Mouse (Mus musculus): ENCODE results near the gene Gtpbp3. TPM values are rescaled to one million over a fixed set of nuclear protein-coding genes. Genes with fewer than 3 reads are reported as not detected.

Gene Gtpbp3
- polyA plus RNA-seq, 1 experiment from 2014 or later, result 5.2 TPM

DNA sequence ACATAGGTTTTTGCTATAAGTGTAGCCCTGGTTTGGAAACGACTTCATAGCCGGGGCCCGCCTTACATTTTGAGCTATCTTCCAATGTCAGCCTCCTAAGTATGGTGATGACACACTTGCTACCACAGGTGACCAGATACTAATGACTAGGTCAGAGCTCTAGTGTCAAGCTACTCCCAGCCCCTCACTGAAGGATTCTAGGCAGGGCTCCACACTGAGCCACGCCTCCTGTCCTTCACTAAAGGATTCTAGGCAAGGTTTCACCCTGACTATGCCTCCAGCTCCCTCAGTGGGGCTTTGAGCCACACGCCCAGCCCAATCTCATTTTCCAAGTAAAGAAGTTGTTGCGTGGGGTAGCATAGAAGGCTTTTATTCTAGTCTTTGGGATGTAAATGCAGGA, 27.2 kb upstream of the Gtpbp3 start:
- Histone ChIP-seq H3K4me3 (replicated peaks; ENCODE audit: low read depth, low read length) (no peak overlapping the region), H3K27ac (replicated peaks; ENCODE audit: low read depth, low read length) (no peak overlapping the region), H3K4me1 (ENCODE audit: control insufficient read depth, insufficient read depth, low read length) (peaks cover 28% of the 10 kb centered on the region), H3K9me3 (ENCODE audit: control insufficient read depth, low read length) (no peaks in the 10 kb centered on the region), H3K36me3 (ENCODE audit: control insufficient read depth, insufficient read depth, low read length) (peaks cover 53% of the 10 kb centered on the region), H3K27me3 (ENCODE audit: control insufficient read depth, insufficient read depth, low read length) (no peaks in the 10 kb centered on the region), H3K9ac (replicated peaks; ENCODE audit: low read length) (no peak overlapping the region; the same call in 1 of the 2 replicates), H3K4me2 (ENCODE audit: low read length) (no peak overlapping the region)
- ATAC-seq (ENCODE audit: low FRiP score, low TSS enrichment) (no peak), DNase-seq (no peak)
- 91% methylated on average over 6 of the region's 6 CpGs for WGBS

GRCm38 (mm10) chr8:71461152-71461840, 26.6 kb upstream of the Gtpbp3 start:
- DNase-seq (no peak), ATAC-seq (ENCODE audit: low FRiP score, low TSS enrichment) (no peak)
- peaks cover 33% of the 10 kb centered on the region for H3K4me1 ChIP-seq (ENCODE audit: control insufficient read depth, insufficient read depth, low read length)
- H3K4me3 ChIP-seq (replicated peaks; ENCODE audit: low read depth, low read length), result no peak overlapping the region
- H3K36me3 ChIP-seq (ENCODE audit: control insufficient read depth, insufficient read depth, low read length), result peaks cover 49% of the 10 kb centered on the region
- H3K9me3 ChIP-seq (ENCODE audit: control insufficient read depth, low read length), result no peaks in the 10 kb centered on the region
- H3K27me3 ChIP-seq (ENCODE audit: control insufficient read depth, insufficient read depth, low read length), result no peaks in the 10 kb centered on the region
- WGBS, result 84% methylated on average over 47 of the region's 47 CpGs
- H3K27ac ChIP-seq (replicated peaks; ENCODE audit: low read depth, low read length), result no peak overlapping the region
- no peak overlapping the region; the same call in 1 of the 2 replicates for H3K9ac ChIP-seq (replicated peaks; ENCODE audit: low read length)
- H3K4me2 ChIP-seq (ENCODE audit: low read length), result peak overlapping the region; percentile 19

- no peak for ATAC-seq (ENCODE audit: low FRiP score, low TSS enrichment)
- Histone ChIP-seq H3K4me1 (ENCODE audit: control insufficient read depth, insufficient read depth, low read length) (peaks cover 33% of the 10 kb centered on the region), H3K27me3 (ENCODE audit: control insufficient read depth, insufficient read depth, low read length) (no peaks in the 10 kb centered on the region), H3K4me2 (ENCODE audit: low read length) (peak overlapping the region; percentile 89), H3K9ac (replicated peaks; ENCODE audit: low read length) (peak overlapping the region; percentile 89), H3K27ac (replicated peaks; ENCODE audit: low read depth, low read length) (no peak overlapping the region; the same call in 1 of the 2 replicates), H3K4me3 (replicated peaks; ENCODE audit: low read depth, low read length) (peak overlapping the region; percentile 87), H3K9me3 (ENCODE audit: control insufficient read depth, low read length) (no peaks in the 10 kb centered on the region), H3K36me3 (ENCODE audit: control insufficient read depth, insufficient read depth, low read length) (peaks cover 43% of the 10 kb centered on the region)
- no peak for DNase-seq
- WGBS, result 75% methylated on average over 4 of the region's 4 CpGs
Measured at GRCm38 (mm10) chr8:71462191-71462590, 25.7 kb upstream of the Gtpbp3 start.

DNA sequence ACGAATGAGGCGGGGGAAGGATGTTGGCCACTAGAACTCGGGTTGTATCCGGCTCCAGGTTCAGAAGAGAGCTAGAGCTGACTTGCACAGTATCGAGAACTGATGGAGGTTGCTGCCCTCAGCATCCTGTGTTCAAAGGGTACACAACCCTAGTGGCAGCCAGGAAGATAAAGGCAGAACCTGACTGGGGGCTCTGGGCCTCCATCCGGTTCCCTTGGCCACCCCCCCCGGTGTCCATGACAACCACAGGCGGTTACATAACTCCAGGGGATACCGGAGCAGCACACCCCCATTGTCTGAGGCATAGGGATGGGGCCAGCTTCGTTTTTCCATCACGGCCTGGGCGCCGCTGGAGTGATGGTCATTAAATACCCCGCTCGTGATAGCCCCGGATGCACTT, 25.1 kb upstream of the Gtpbp3 start:
- peaks cover 37% of the 10 kb centered on the region for H3K36me3 ChIP-seq (ENCODE audit: control insufficient read depth, insufficient read depth, low read length)
- no peaks in the 10 kb centered on the region for H3K9me3 ChIP-seq (ENCODE audit: control insufficient read depth, low read length)
- no peak for ATAC-seq (ENCODE audit: low FRiP score, low TSS enrichment)
- no peaks in the 10 kb centered on the region for H3K27me3 ChIP-seq (ENCODE audit: control insufficient read depth, insufficient read depth, low read length)
- peak overlapping the region; percentile 89 for H3K9ac ChIP-seq (replicated peaks; ENCODE audit: low read length)
- peak overlapping the region; percentile 82 for H3K27ac ChIP-seq (replicated peaks; ENCODE audit: low read depth, low read length)
- H3K4me2 ChIP-seq (ENCODE audit: low read length), result peak overlapping the region; percentile 89
- peak overlapping the region; percentile 87 for H3K4me3 ChIP-seq (replicated peaks; ENCODE audit: low read depth, low read length)
- 3% methylated on average over 16 of the region's 16 CpGs for WGBS
- peak; percentile 62 for DNase-seq
- H3K4me1 ChIP-seq (ENCODE audit: control insufficient read depth, insufficient read depth, low read length), result peaks cover 33% of the 10 kb centered on the region

DNA sequence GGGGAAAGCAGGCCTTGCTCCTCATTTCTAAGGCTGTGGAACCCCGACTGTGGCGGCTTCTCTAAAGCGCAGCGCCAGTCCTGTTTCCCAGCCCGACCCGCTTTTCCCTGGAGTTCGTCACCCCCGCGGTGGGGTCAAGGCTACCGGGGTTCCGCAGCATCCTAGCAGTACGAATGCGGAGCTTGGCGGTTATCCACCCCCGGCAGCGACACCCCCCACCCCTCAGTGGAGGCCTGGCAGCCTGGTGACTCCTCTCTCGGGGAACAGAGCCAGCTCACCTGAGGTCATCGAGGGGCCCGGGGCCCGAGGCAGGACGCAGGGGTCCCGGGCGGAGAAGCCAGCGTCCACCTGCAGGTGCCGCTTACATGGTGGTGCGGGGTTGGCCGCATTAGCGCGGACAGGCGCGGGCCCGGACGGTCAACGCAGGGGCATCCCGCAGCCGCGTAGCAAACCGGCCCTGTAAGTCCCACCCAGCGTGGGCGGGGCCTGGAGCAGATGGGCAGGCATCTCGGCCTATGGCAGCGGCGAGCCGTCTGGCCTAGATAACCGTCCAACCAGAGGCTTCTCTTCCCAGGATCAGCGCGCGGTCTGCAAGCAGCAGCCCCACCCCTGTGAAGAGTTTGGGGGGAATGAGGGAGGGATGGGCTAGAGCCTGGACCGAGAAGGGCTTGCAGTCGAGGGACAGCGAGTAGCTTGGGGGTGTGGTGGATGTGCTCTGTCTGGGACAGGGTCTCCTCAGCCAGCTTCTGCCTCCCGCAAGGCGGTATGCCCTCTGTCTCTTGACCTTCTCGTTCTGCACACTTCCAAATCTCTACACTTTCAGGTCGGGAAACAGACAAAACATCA, 24.5 kb upstream of the Gtpbp3 start, which contains the start of gene Abhd8:
Gene Abhd8 (minus strand): TSS at position 468 of the 846 bp plus-strand sequence.
- H3K9ac ChIP-seq (replicated peaks; ENCODE audit: low read length), result peak within 1 kb of the TSS; percentile 89
- peaks cover 31% of the 10 kb centered on the region for H3K36me3 ChIP-seq (ENCODE audit: control insufficient read depth, insufficient read depth, low read length)
- peak within 1 kb of the TSS; percentile 87 for H3K4me3 ChIP-seq (replicated peaks; ENCODE audit: low read depth, low read length)
- peak within 1 kb of the TSS; percentile 82 for H3K27ac ChIP-seq (replicated peaks; ENCODE audit: low read depth, low read length)
- DNase-seq (peak; percentile 97), ATAC-seq (ENCODE audit: low FRiP score, low TSS enrichment) (peak; percentile 81)
- peak within 1 kb of the TSS; percentile 89 for H3K4me2 ChIP-seq (ENCODE audit: low read length)
- H3K4me1 ChIP-seq (ENCODE audit: control insufficient read depth, insufficient read depth, low read length), result peaks cover 33% of the 10 kb centered on the region
- no peaks in the 10 kb centered on the region for H3K9me3 ChIP-seq (ENCODE audit: control insufficient read depth, low read length)
- under 1% methylated on average over 55 of the region's 55 CpGs for WGBS
- no peaks in the 10 kb centered on the region for H3K27me3 ChIP-seq (ENCODE audit: control insufficient read depth, insufficient read depth, low read length)

DNA sequence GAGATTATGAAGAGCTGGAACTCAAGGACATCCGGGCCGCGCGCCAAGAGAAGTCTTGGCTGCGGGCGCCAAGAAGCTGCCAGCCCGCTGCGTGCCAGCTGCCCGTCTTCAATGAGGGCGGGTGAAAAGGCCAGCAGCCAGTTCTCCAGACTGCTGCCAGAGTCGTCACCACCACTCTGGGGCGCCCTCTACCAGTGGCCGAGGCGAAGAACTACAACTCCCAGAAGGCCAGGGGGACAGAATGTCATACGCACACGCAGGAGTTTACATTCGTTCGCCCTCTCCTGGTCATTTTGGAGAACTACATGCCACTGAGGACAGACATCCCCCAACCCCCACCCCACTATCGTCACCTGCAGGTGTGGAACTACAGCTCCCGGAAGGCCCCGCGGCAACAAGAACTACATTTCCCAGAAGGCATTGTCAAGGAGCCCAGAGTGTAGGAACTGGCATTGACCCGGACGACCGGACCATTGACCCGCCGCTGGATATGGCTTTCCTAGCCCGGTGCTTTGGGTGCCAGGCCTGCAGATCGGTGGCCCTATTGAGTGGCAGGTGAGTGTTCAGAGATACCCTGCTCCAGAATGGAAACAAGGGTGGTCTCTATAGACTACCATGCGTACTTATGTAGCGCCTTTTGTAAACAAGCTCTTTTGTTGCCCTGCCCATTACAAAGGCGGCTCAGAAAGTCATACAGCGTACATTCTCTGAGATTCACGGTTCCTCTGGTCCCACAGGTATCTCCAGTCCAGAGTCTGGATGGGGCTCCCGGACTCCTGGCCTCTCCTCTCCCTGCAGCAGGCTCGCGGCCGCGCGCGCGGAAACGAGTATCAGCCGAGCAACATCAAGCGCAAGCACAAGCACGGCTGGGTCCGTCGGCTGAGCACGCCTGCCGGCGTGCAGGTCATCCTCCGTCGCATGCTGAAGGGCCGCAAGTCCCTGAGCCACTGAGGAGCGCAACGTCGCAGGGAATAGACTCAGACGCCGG, 23.1 kb upstream of the Gtpbp3 start, which contains the start of gene Mrpl34:
Gene Mrpl34 (plus strand): TSS at position 447 of the 988 bp plus-strand sequence.
- Histone ChIP-seq H3K27me3 (ENCODE audit: control insufficient read depth, insufficient read depth, low read length) (no peaks in the 10 kb centered on the region), H3K36me3 (ENCODE audit: control insufficient read depth, insufficient read depth, low read length) (peaks cover 18% of the 10 kb centered on the region), H3K9me3 (ENCODE audit: control insufficient read depth, low read length) (no peaks in the 10 kb centered on the region), H3K4me3 (replicated peaks; ENCODE audit: low read depth, low read length) (peak within 1 kb of the TSS; percentile 87), H3K9ac (replicated peaks; ENCODE audit: low read length) (peak within 1 kb of the TSS; percentile 89), H3K4me1 (ENCODE audit: control insufficient read depth, insufficient read depth, low read length) (peaks cover 35% of the 10 kb centered on the region), H3K27ac (replicated peaks; ENCODE audit: low read depth, low read length) (peak within 1 kb of the TSS; percentile 82), H3K4me2 (ENCODE audit: low read length) (peak within 1 kb of the TSS; percentile 89)
- ATAC-seq (ENCODE audit: low FRiP score, low TSS enrichment) (peak; percentile 77), DNase-seq (peak; percentile 100)
- WGBS, result under 1% methylated on average over 59 of the region's 59 CpGs

DNA sequence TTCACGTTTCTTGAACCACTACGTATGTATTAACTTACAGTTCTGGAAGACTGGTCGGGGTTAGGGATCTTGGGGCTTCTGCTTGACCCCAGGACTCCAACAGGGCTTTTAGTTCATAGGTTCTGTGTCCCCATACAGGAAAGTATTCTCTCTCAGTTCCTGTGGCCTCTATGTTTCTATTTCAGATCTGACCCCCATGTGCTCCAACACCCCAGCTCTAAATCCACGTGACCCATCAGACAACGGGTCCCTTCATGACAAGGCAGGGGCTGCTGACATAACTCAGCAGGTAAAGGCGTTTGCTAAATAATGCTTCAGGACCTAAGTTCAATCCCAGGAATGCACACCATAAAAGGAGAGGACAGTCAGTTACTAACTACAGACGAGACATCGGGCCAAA, 22.2 kb upstream of the Gtpbp3 start:
- no peak for DNase-seq
- no peaks in the 10 kb centered on the region for H3K9me3 ChIP-seq (ENCODE audit: control insufficient read depth, low read length)
- H3K27ac ChIP-seq (replicated peaks; ENCODE audit: low read depth, low read length), result no peak overlapping the region
- WGBS, result 84% methylated on average over 8 of the region's 8 CpGs
- peaks cover 13% of the 10 kb centered on the region for H3K36me3 ChIP-seq (ENCODE audit: control insufficient read depth, insufficient read depth, low read length)
- peaks cover 43% of the 10 kb centered on the region for H3K4me1 ChIP-seq (ENCODE audit: control insufficient read depth, insufficient read depth, low read length)
- peak overlapping the region; percentile 89 for H3K4me2 ChIP-seq (ENCODE audit: low read length)
- H3K4me3 ChIP-seq (replicated peaks; ENCODE audit: low read depth, low read length), result peak overlapping the region; percentile 87
- ATAC-seq (ENCODE audit: low FRiP score, low TSS enrichment), result no peak
- H3K27me3 ChIP-seq (ENCODE audit: control insufficient read depth, insufficient read depth, low read length), result no peaks in the 10 kb centered on the region
- H3K9ac ChIP-seq (replicated peaks; ENCODE audit: low read length), result no peak overlapping the region

DNA sequence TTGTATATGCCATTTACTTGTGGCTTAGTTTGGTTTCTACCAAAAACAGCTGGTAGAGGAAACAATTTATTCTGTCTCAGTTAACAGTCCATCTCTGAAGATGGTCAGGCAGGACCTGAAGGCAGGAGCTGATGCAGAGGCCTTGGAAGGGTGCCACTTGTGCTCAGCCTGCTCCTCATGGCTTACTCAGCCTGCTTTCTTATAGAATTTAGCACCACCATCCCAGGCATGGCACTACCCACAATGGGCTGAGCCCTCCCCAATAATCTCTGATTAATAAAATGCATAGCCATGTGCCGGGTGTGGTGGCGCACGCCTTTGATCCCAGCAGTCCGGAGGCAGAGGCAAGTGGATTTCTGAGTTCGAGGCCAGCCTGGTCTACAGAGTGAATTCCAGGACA, 21.7 kb upstream of the Gtpbp3 start:
- H3K4me1 ChIP-seq (ENCODE audit: control insufficient read depth, insufficient read depth, low read length), result peaks cover 43% of the 10 kb centered on the region
- DNase-seq (no peak), ATAC-seq (ENCODE audit: low FRiP score, low TSS enrichment) (no peak)
- no peaks in the 10 kb centered on the region for H3K27me3 ChIP-seq (ENCODE audit: control insufficient read depth, insufficient read depth, low read length)
- no peak overlapping the region for H3K4me3 ChIP-seq (replicated peaks; ENCODE audit: low read depth, low read length)
- 96% methylated on average over 5 of the region's 5 CpGs for WGBS
- peak overlapping the region; percentile 89; the same call in 1 of the 2 replicates for H3K4me2 ChIP-seq (ENCODE audit: low read length)
- peaks cover 11% of the 10 kb centered on the region for H3K36me3 ChIP-seq (ENCODE audit: control insufficient read depth, insufficient read depth, low read length)
- no peaks in the 10 kb centered on the region for H3K9me3 ChIP-seq (ENCODE audit: control insufficient read depth, low read length)
- H3K9ac ChIP-seq (replicated peaks; ENCODE audit: low read length), result no peak overlapping the region
- H3K27ac ChIP-seq (replicated peaks; ENCODE audit: low read depth, low read length), result no peak overlapping the region
